Mouse (Mus musculus) kidney, postnatal 10 days (tissue): ENCODE measurements at regions not wholly inside any gene's neighbourhood (a gene's known extent, or its start where the extent isn't known, plus 50 kb on each side); places are given as distances from the start of the nearest gene placed in this dataset.
A peak's percentile ranks its signal among the peaks of the same experiment; 100 is the strongest.

Source experiments
- DNase-seq: peaks from one replicate; pipeline ENCODE4 v3.0.0; 2021; ENCODE audit warnings: mixed read lengths

- DNase-seq, result no peak
Observed at GRCm38 (mm10) chr7:71040846-71041245, 310.4 kb downstream of the Gm10295 start.

- DNase-seq, result peak; percentile 30
Observed at GRCm38 (mm10) chr7:71038537-71038936, 312.7 kb downstream of the Gm10295 start.

- DNase-seq, result no peak
Observed at GRCm38 (mm10) chr7:71033121-71033520, 318.2 kb downstream of the Gm10295 start.

- DNase-seq, result no peak
Observed at GRCm38 (mm10) chr7:71023946-71024610, 327.2 kb downstream of the Gm10295 start.

- peak; percentile 37 for DNase-seq
Observed at GRCm38 (mm10) chr7:71023253-71023945, 327.9 kb downstream of the Gm10295 start.
